Mouse (Mus musculus) forebrain, embryonic 13.5 days (tissue): ENCODE measurements around the gene C1rl. TPM values are rescaled to one million over a fixed set of nuclear protein-coding genes. Genes with fewer than 3 reads are reported as not detected.
"Not testable (repeated sequence)": the region's sequence is repeated elsewhere in the genome, so short reads cannot be mapped to it uniquely, and the experiment has no call there.

Experiments
- ATAC-seq: fragments of 200-750 bp; cut with Nextera tagmentation; 2 replicates; pipeline ENCODE4 v1.8.0; 2017
- H3K27ac ChIP-seq: fragments of 300-500 bp; sonication (generic); 2 replicates; pipeline ENCODE4 v1.5.1; 2015; ENCODE audit warnings: inconsistent platforms, mild to moderate bottlenecking, moderate library complexity
- H3K27me3 ChIP-seq: fragments of 300-500 bp; sonication (generic); 2 replicates; pipeline ENCODE4 v1.6.1; 2015; ENCODE audit warnings: mild to moderate bottlenecking, inconsistent platforms
- H3K36me3 ChIP-seq: fragments of 300-500 bp; sonication (generic); 2 replicates; pipeline ENCODE4 v1.6.1; 2015; ENCODE audit warnings: mild to moderate bottlenecking, inconsistent platforms; ENCODE audit not compliant: poor library complexity, severe bottlenecking
- H3K4me1 ChIP-seq: fragments of 300-500 bp; sonication (generic); 2 replicates; pipeline ENCODE4 v1.6.1; 2015; ENCODE audit warnings: inconsistent platforms
- H3K4me2 ChIP-seq: fragments of 300-500 bp; sonication (generic); 2 replicates; pipeline ENCODE4 v1.6.1; 2015; ENCODE audit warnings: inconsistent platforms, mild to moderate bottlenecking, moderate library complexity
- H3K4me3 ChIP-seq: fragments of 300-500 bp; sonication (generic); 2 replicates; pipeline ENCODE4 v1.5.1; 2015; ENCODE audit warnings: mild to moderate bottlenecking, inconsistent platforms
- H3K9ac ChIP-seq: fragments of 300-500 bp; sonication (generic); 2 replicates; pipeline ENCODE4 v1.6.1; 2015; ENCODE audit warnings: mild to moderate bottlenecking, inconsistent platforms
- H3K9me3 ChIP-seq: fragments of 300-500 bp; sonication (generic); replicated peaks from 2 replicates; pipeline ENCODE4 v1.6.1; 2016; ENCODE audit warnings: inconsistent platforms
- WGBS: fragments of 180-500 bp; shearing (Covaris S2); methylation state at CpG from one replicate; pipeline ENCODE4 v1.1.7; 2015; 5-methylcytosine and 5-hydroxymethylcytosine counted together
- polyA plus RNA-seq: library from polyadenylated mRNA; unstranded; fragments of >200 nt; fragmentation: Nextera tagmentation; extraction: Ambion mirVana; gene quantifications from 2 replicates; pipeline ENCODE4 v1.2.1, GENCODE M21; 2015

The C1rl gene
- polyA plus RNA-seq, 1 experiment from 2014 or later, result 0.09 TPM

- no peak overlapping the region for H3K4me2 ChIP-seq
- peaks cover 30% of the 10 kb centered on the region for H3K36me3 ChIP-seq
- H3K27ac ChIP-seq, result no peak overlapping the region
- no peak overlapping the region for H3K9ac ChIP-seq
- no peak for ATAC-seq
- WGBS, result 96% methylated on average over 5 of the region's 5 CpGs
- H3K4me3 ChIP-seq, result no peak overlapping the region
- H3K9me3 ChIP-seq, result no peaks in the 10 kb centered on the region
- H3K27me3 ChIP-seq, result no peaks in the 10 kb centered on the region
- no peaks in the 10 kb centered on the region for H3K4me1 ChIP-seq
These were observed 35.1 kb upstream of the C1rl start for GRCm38 (mm10) chr6:124457827-124458226.

- H3K4me2 ChIP-seq, result no peak overlapping the region
- no peak for ATAC-seq
- no peaks in the 10 kb centered on the region for H3K9me3 ChIP-seq
- no peaks in the 10 kb centered on the region for H3K4me1 ChIP-seq
- 86% methylated on average over 11 of the region's 11 CpGs for WGBS
- no peaks in the 10 kb centered on the region for H3K27me3 ChIP-seq
- no peak overlapping the region for H3K27ac ChIP-seq
- peaks cover 27% of the 10 kb centered on the region for H3K36me3 ChIP-seq
- no peak overlapping the region for H3K4me3 ChIP-seq
- no peak overlapping the region for H3K9ac ChIP-seq
These were observed 34.4 kb upstream of the C1rl start for GRCm38 (mm10) chr6:124458505-124458904.

DNA sequence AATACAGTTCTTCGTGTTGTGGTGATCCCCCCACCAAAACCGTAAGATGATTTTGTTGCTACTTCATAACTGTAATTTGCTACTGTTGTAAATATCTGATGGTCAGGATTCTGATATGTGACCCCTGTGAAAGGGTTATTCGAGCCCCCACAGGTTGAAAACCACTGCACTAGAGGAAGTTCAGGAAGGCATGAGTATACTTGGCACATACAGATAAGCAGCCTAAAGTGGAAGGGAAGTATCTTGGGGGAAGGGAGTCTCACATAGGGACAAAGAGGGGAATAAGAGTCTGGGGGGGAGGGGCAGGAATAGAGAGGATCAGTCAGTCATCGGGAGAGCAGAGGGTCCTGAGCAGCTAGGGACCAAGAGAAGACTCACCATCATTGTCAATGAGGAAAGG is 33.5 kb upstream of the C1rl start:
- Histone ChIP-seq H3K9me3 (no peaks in the 10 kb centered on the region), H3K27me3 (no peaks in the 10 kb centered on the region), H3K9ac (no peak overlapping the region), H3K27ac (no peak overlapping the region), H3K4me2 (no peak overlapping the region), H3K4me3 (no peak overlapping the region), H3K36me3 (peaks cover 27% of the 10 kb centered on the region), H3K4me1 (peaks cover 8% of the 10 kb centered on the region; the same call in 1 of the 2 replicates)
- ATAC-seq, result no peak
- WGBS, result 84% methylated on average over 4 of the region's 4 CpGs

- Histone ChIP-seq H3K4me3 (peak overlapping the region; percentile 55), H3K27ac (peak overlapping the region; percentile 69), H3K4me1 (peaks cover 17% of the 10 kb centered on the region), H3K27me3 (no peaks in the 10 kb centered on the region), H3K36me3 (peaks cover 14% of the 10 kb centered on the region), H3K4me2 (peak overlapping the region; percentile 82), H3K9me3 (no peaks in the 10 kb centered on the region), H3K9ac (peak overlapping the region; percentile 74)
- 25% methylated on average over 8 of the region's 8 CpGs for WGBS
- peak; percentile 25; the same call in 1 of the 2 replicates for ATAC-seq
These were observed 29.0 kb upstream of the C1rl start for GRCm38 (mm10) chr6:124463881-124464291.

DNA sequence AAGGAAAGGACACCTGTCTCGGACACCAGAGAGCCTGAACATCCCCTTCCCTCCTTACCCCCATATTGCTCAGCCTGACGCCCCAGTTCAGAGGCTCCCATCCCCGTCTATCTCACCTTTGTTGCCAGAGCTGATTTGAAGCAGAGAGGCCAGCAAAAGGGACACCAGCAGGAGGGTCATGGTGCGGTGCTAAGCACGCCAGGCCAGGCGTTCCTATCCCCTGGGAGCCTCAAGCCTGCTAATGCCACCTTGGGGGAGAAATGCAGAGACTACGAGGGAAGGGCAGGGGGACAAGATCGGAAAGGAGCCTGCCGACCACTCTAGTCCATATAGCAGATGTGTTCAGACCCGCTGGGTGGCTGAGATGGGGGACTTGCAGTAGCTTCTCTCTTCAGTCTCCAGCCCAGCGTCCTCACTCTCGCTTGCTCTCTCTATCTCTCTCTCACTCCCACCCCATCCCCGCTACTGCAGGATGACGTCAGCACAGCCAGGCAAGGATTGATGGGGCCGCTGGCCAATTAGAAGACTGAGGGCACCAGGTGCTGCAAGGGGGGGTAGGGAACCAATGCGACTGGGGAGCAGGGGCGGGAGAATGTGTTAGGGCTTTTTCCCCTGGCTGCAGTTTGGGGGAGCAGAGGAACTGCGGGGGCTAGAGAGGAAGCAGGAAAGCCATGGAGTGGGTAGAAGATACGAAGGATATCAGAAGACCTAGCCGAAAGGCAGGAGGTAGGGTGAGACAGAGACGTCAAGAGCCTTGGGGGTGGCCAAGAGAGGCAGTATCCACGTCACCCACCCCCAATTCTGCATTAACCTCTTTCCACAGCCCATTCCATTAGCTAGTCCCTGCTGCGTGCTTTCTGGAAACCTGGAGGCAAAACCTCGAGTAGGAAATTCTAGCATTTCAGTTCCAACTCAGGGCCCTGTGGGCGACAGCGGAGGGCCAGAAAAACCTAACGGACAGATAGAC is 28.3 kb upstream of the C1rl start, which contains the start of gene Clstn3:
Gene Clstn3 (minus strand): TSS at position 490 of the 967 bp plus-strand sequence.
- Histone ChIP-seq H3K27ac (peak within 1 kb of the TSS; percentile 69), H3K4me2 (peak within 1 kb of the TSS; percentile 82), H3K36me3 (peaks cover 10% of the 10 kb centered on the region), H3K4me1 (peaks cover 17% of the 10 kb centered on the region), H3K27me3 (no peaks in the 10 kb centered on the region), H3K9me3 (no peaks in the 10 kb centered on the region), H3K4me3 (peak within 1 kb of the TSS; percentile 55), H3K9ac (peak within 1 kb of the TSS; percentile 74)
- ATAC-seq, result peak; percentile 98
- WGBS, result 4% methylated on average over 27 of the region's 27 CpGs

DNA sequence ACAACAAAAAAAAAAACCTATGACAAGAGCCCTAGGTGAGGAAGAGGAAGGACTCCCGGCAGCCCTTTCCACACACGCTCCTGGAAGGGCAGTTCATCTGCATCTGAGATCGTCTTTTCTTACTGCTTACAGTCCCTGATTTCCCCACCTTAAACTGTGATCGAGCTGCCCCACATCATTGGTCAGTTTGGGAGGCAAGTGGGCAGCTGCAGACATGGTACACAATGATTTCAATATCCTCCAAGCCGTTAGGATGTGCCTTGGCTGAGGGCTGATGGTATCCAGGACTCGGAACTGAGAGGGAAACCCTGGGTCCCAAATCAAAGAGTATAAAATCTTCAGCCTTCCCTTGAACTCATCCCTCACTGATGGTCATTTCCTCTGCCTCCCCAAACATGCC is 27.6 kb upstream of the C1rl start:
- 44% methylated on average over 6 of the region's 6 CpGs for WGBS
- Histone ChIP-seq H3K27ac (no peak overlapping the region), H3K9me3 (no peaks in the 10 kb centered on the region), H3K4me2 (peak overlapping the region; percentile 82), H3K4me1 (peaks cover 17% of the 10 kb centered on the region), H3K36me3 (peaks cover 4% of the 10 kb centered on the region; the same call in 1 of the 2 replicates), H3K4me3 (peak overlapping the region; percentile 55), H3K27me3 (no peaks in the 10 kb centered on the region), H3K9ac (peak overlapping the region; percentile 74)
- no peak for ATAC-seq

DNA sequence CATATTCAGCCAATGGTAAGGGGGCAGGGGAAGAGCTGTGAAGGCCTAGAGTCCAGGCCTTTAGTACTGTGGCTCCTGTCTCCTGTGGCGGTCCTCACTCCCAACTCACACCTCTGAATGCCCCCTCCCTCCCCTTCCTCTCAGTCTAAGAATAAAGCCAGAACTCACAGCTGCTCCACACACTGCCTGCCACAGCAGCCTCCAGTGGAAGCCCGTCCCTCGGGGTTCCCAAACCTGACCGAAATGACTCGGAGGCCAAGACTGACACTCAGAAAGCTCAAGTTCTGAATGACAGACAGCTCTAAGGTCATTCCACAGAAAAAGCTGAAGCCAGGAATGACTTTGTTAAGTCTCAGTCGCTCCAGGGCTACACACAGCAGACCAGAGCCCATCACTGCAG is 27.2 kb upstream of the C1rl start:
- Histone ChIP-seq H3K4me1 (peaks cover 17% of the 10 kb centered on the region), H3K36me3 (peaks cover 4% of the 10 kb centered on the region; the same call in 1 of the 2 replicates), H3K9ac (peak overlapping the region; percentile 74), H3K27me3 (no peaks in the 10 kb centered on the region), H3K4me3 (no peak overlapping the region), H3K27ac (no peak overlapping the region), H3K4me2 (peak overlapping the region; percentile 82; the same call in 1 of the 2 replicates), H3K9me3 (no peaks in the 10 kb centered on the region)
- ATAC-seq, result no peak
- 75% methylated on average over 6 of the region's 6 CpGs for WGBS

GRCm38 (mm10) chr6:124471121-124471520 is 21.8 kb upstream of the C1rl start:
- Histone ChIP-seq H3K36me3 (no peaks in the 10 kb centered on the region), H3K27me3 (no peaks in the 10 kb centered on the region), H3K27ac (no peak overlapping the region), H3K4me1 (no peaks in the 10 kb centered on the region), H3K9me3 (no peaks in the 10 kb centered on the region), H3K4me3 (no peak overlapping the region), H3K4me2 (no peak overlapping the region), H3K9ac (no peak overlapping the region)
- ATAC-seq, result no peak
- 91% methylated on average over 3 of the region's 3 CpGs for WGBS

DNA sequence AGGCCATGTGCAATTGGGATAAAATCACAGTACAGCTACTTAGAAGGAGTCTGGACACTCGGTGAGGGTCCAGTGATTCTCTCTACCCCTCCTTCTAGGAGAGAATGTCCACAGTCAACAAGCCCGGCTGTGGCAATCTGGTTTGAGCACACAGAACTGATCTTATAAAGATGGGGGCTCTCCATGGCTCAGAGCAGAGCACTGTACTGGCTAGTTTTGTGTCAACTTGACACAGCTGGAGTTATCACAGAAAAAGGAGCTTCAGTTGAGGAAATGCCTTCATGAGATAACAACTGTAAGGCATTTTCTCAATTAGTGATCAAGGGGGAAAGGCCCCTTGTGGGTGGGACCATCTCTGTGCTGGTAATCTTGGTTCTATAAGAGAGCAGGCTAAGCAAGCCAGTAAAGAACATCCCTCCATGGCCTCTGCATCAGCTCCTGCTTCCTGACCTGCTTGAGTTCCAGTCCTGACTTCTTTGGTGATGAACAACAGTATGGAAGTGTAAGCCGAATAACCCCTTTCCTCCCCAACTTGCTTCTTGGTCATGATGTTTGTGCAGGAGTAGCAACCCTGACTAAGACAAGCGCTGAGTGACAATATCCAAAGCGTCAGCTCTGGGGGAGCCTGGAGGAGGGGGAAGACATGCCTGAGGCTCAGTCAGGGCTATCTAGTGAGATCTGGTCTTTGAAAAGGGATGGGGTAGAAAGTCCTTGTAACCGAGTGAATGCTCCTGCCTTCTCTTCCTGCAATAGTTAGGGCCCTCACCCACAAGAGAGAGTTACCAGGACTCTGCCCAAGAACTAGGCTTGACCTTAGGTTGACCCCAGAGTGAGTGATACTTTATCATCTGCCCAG is 20.9 kb upstream of the C1rl start:
- WGBS, result 86% methylated on average over 6 of the region's 6 CpGs
- not testable (repeated sequence) for H3K4me1 ChIP-seq, H3K36me3 ChIP-seq, ATAC-seq, H3K9me3 ChIP-seq, H3K4me3 ChIP-seq, H3K27ac ChIP-seq, H3K9ac ChIP-seq, H3K27me3 ChIP-seq, H3K4me2 ChIP-seq

DNA sequence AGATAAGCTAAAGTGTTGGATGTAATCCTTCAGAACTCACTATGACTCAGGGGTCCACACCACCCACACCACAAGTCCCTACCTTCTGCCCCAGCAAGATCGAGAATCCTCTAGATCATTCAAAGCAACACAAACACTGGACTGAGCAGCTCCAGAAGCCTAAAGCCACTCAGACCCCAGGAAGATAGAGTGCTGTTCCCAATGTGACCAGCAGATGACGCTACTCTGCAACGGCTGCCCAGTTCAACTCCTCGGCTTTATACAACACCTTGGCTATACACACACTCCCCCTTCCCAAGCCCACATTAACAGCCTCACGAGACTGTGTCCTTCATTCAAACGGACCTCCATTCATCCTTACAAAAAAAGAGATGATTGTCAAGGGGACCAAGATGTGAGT is 20.1 kb upstream of the C1rl start:
- Histone ChIP-seq H3K36me3 (no peaks in the 10 kb centered on the region), H3K4me3 (no peak overlapping the region), H3K4me1 (no peaks in the 10 kb centered on the region), H3K9ac (no peak overlapping the region), H3K27me3 (no peaks in the 10 kb centered on the region), H3K4me2 (no peak overlapping the region), H3K27ac (no peak overlapping the region), H3K9me3 (no peaks in the 10 kb centered on the region)
- 41% methylated on average over 6 of the region's 6 CpGs for WGBS
- ATAC-seq, result no peak

DNA sequence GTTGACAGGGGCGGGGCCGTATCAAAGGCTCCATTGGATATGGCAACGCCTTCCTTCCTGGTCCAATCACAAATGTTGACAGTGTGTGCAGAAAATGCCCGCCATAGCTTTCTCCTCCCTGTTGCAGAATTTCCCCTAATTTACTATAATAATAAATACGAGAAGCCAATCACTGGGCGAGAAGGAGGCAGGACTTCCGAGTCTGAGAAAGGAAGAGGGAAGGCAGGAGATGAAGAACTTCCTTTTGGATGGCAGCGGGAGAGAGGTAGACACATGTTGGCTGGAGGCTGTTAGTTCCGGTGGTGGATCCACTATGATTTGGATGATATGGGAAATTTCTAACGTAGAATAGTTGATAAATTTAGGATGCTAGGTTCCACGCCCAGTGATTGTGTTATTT is 18.3 kb upstream of the C1rl start:
- Histone ChIP-seq H3K9me3 (no peaks in the 10 kb centered on the region), H3K4me3 (no peak overlapping the region), H3K27me3 (no peaks in the 10 kb centered on the region), H3K4me1 (no peaks in the 10 kb centered on the region), H3K4me2 (no peak overlapping the region), H3K36me3 (no peaks in the 10 kb centered on the region), H3K9ac (no peak overlapping the region), H3K27ac (no peak overlapping the region)
- WGBS, result 85% methylated on average over 11 of the region's 11 CpGs
- ATAC-seq, result no peak
